Mouse (Mus musculus): ENCODE measurements around the gene Fdxr. TPM values are rescaled to one million over a fixed set of nuclear protein-coding genes. Genes with fewer than 3 reads are reported as not detected.

Fdxr gene
- total RNA-seq (2021), result 10 to 100 TPM; 13.1 to 18.1 TPM
- long read RNA-seq, experiment 1, transcript Fdxr-201 (12 exons, 1,948 nt), result major isoform, 6 of 12 reads
- long read RNA-seq, experiment 1, partial matches to known transcripts, result 1 of 12 reads
- long read RNA-seq, experiment 1, other reads (novel, unspliced or antisense), result 5 of 12 reads
- long read RNA-seq, experiment 2, partial matches to known transcripts, result 1 of 6 reads
- long read RNA-seq, experiment 2, other reads (novel, unspliced or antisense), result 2 of 6 reads

DNA sequence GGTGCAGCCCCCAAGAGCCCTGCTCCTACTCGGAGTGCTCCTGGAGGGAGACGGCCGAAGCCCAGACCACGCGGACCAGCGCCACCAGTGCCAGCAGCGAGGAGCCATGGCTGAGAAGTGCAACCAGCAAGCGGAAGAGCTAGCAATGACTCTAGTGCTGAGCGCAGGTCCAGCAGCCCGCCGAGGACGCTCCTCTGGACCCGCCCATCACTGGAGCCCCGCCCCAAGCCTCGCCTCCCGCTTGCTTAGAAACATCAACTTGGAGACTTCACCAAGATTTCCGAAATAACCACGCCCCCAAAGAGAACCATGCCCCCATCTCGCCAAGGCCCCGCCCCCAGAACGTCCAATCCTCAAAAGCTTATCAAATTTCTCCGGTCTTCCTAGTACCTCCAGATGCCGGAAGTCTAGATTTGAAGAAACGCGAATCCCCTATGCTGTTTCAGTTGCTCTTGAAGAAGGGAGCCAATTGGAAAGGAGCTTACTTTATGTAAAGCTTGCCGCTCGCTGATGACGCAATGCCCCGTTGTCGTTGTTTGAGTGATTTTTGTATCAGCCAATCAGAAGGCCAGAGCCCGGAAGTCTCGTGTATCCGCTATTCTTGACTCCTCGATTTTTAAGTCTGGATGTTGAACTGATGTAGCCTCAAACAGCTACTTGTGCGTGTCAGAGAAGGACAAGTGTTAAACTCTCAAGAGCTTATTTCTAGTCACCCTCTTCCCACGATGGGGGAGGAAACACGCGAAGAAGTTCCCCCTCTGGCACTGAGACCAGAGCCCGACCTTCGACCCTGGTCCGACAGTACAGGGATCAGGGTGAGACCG lies at the start of gene Fdxr:
Fdxr (minus strand) TSS at position 271 of the 824 bp plus-strand sequence.
- DNase-seq (ENCODE audit: low spot score in 2 of 2), result peak; percentile 94 to 97

DNA sequence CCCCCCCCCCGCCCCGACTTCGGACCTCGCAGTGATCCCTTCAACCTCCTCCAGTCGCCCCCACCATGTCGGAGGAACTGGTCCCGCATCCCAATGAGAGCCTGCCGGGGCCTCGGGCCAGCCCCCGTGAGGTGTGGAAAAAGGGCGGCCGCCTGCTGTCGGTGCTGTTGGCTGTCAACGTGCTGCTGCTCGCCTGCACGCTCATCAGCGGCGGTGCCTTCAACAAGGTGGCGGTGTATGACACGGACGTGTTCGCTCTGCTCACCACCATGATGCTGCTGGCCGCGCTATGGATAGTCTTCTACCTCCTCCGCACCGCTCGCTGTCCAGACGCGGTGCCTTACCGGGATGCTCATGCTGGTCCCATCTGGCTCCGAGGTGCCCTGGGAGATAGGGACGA lies 46.5 kb upstream of the Fdxr start:
- no peak for DNase-seq (ENCODE audit: low spot score in 2 of 2)

DNA sequence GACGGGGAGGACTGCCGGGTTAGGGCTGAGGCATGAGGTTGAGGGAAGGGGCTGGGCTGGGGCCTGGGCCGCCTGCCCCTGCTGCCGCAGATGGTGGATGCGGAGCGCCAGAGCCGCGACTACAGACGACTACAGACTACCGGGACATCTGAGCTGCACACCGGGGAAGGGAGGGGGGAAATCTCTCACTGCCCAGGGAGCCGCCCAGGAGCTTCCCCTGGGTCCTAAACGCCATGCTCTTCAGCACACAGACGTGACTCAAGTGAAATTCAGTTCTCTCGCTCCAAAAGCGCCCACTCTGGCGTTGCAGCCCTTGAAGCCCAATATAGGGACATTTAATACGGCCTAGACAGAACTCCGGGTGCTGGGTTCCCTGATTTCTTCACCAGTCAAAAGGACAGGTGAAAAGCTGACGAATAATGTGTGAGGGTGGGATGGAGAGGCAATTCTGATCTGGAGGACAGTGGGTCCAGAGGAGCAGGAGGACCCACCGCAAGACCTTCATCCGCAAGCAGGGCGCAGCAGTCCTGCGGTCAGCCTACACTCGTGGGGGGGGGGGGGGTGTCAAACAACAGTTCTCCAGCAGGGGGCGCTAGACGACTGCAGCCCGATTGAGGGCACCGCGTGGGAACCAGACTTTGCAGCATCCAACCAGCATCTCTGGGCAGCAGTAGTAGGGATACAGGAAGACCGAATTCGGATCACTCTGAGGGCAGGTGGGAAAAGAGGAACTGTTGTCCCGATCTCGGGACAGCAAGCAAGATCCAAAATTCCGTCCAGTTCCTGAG lies 45.2 kb upstream of the Fdxr start, which contains the start of gene Ush1g:
Ush1g (minus strand) TSS at position 136 of the 788 bp plus-strand sequence.
- peak; percentile 50 to 52 for DNase-seq (ENCODE audit: low spot score in 2 of 2)

DNA sequence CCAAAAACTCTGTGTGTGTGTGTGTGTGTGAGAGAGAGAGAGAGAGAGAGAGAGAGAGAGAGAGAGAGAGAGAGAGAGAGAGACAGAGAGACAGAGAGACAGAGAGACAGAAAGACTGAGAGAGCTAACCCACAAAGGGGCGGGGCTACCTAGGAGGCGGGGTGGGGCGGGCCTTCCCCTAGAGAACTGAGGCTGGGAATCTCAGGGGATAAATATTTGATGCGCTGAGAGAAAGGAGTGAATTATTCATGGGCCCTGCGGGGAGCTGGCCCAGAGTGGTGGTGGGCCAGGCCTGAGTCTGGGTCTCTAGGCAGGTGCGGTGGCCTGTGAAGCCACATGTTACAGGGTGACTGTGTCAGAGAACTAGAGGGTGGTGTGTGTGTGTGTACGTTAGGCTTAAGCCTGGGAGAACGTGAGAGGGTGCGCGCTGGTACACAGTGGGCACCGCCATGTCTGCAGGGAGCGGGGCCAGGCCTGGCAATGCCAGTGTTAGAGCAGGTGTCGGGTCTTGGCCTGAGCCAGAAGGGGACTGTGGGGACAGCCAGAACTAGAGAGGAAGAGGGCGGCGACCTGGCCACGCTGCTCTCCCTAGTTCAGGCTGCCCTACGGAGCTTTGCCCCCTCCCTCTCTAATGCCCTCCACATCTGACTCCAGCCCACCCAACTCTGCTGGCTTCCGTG lies 43.0 kb upstream of the Fdxr start:
- DNase-seq (ENCODE audit: low spot score in 2 of 2), result no peak

DNA sequence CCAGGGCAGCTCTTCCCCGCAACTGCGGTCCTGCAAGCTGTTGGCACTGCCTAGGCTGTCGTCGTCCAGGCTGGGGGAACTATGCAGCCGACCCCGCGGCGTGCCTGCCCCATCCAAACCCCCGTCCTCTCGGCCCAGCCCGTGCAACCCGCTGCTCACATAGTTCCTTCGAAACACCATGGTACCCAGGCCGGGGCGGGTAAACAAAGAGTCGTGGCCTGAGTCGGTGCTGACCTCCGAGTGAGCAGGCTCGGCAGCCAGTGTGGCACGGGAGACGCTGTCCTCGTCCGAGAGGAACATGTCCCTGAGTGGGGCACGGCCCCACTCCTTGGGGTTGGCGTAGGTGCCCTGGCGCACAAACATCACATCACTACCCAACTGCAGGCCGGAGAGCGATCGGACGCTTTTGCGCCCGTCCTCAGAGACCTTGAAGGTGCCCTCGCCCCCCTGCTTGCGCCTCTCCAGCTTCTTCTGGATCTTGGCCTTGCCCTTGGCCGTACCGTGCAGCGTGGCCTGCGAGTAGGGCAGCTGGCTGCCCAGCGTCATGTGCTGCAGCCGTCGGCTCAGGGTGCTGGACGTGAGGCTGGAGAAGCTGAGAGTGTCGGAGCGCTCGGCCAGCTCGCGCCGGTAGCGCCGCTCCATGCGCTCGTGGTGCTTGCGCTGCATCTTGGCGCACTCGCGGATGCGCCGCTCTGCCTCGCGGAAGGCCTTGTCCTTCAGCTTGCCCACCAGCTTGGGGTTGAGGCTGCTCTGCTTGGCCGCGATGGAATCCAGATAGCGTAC lies 41.6 kb upstream of the Fdxr start:
- DNase-seq (ENCODE audit: low spot score in 2 of 2), result no peak

DNA sequence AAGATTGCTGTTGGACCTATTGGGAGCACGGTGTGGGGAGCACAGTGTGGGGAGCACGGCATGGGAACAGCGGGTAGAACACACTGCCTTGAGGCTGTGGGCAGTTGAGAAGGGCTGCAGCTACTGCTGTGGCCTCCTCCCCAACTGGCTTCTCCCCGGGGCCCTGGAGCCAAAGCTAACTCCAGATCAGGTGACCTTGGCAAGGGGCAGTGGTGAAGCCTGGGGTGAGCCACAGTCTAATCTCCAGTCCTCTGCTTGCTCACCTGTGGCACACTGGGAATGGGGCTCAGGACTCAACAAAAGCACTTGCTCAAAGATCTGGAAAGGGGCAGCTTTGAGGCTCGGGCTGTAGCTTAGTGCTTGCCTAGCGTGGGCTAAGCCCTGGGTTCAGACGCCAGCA lies 40.4 kb upstream of the Fdxr start:
- no peak for DNase-seq (ENCODE audit: low spot score in 2 of 2)

DNA sequence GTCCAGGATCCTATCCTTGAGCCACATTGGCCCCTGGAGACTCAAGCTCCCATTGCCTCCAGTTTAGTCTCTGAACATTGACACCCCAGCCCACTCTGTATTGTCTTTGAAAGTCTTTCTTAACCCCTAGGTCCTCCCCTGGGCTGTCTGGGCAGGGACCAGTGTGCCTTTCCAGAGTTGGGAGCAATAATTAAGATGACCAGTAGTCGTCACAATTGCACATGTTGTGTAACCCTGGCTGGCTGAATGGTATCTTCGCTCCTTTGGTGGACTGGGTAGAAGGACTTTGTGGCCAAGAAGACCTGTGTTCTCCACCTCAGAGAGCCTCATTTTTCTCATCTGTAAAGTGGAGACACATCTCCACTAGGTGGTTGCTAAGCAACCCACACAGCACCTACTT lies 37.4 kb upstream of the Fdxr start:
- DNase-seq (ENCODE audit: low spot score in 2 of 2), result no peak

DNA sequence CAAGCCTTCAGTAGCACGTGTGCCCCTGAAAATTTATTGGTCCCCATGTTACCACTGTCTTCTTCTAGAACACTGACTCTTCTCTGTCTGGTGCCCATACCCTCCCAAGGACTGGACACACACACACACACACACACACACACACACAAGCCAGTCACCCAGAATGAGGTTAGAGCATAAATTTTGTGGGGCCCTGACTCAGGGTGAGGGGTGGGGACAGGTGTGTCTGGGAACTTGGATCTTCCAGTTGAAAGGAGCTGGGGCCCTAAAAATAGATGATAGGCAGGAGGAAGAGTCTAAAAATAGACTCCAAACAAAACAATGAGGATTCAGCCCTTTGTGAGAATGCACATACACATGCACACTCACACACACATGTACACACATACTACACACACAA lies 31.9 kb upstream of the Fdxr start:
- DNase-seq (ENCODE audit: low spot score in 2 of 2), result no peak

DNA sequence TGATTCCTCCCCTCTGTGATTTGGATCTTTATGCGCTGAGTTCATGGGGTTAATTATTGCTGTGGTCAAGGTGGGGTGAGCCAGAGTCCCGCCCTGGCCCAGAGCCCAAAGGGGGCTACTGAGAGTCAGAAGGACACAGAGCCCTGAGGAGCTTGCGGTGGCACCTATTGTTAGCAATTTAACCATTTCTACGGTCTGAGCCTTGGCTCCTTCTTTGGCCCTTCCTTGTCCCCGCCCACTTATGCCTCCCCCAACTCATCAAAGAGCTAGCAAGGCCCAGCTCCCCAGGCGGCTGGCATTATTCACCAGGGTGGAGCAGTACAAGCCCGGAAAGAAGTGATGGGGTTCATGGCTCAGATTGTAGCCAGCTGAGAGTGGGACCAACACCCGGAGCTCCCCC lies 30.0 kb upstream of the Fdxr start, which contains the start of gene Otop2:
Otop2 (plus strand) TSS at position 301 of the 400 bp plus-strand sequence.
- DNase-seq (ENCODE audit: low spot score in 2 of 2), result no peak

DNA sequence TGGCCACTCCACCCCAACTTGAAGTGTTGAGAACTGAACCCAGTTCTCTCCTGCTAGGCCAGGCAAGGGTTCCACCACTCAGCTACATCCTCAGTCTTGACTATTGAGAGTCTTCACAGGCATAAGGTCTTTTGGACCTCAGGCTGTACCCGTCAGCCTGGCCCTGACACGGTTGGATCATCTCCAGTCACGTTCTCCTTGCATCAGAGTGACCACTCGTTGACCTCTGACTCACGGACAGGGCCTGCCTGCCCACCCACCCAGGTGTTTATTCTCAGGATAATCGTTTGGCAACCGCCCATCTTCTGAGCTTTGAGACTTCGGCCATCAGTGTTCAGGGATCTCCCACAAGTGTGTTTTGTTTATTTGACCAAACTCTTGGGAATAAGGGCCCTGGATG lies 26.3 kb upstream of the Fdxr start:
- DNase-seq (ENCODE audit: low spot score in 2 of 2), result no peak

DNA sequence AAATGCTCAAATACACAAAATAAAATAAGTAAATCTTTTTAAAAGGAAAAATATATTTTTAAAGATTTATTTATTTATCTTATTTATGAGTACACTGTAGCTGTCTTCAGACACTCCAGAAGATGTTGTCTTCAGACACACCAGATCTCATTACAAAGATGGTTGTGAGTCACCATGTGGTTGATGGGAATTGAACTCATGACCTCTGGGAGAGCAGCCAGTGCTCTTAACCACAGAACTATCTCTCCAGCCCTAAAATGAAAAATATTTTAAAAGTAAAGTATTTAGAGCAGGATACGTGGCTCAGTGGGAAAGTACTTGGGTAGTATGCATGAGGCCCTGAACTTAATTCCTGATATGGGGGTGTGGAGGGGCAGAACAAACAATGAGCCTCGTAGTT lies 24.5 kb upstream of the Fdxr start:
- no peak for DNase-seq (ENCODE audit: low spot score in 2 of 2)

DNA sequence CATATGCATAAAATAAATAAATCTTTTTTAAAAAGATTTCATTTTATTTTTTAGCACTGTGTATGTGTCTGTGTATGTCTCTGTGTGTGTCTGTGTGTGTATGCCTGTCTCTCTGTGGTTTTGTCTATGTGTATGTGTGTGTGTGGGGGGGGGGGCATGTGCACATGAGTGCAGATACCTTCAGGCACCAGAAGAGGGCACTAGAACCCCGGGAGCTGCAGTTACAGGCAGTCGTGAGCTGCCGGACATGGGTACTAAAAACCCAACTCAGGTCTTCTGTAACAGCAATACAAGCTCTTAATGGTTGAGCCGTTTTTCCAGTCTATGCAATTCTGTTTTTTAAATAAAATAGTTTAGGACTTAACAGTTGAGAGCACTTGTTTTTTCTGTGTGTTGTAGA lies 23.9 kb upstream of the Fdxr start:
- no peak for DNase-seq (ENCODE audit: low spot score in 2 of 2)

DNA sequence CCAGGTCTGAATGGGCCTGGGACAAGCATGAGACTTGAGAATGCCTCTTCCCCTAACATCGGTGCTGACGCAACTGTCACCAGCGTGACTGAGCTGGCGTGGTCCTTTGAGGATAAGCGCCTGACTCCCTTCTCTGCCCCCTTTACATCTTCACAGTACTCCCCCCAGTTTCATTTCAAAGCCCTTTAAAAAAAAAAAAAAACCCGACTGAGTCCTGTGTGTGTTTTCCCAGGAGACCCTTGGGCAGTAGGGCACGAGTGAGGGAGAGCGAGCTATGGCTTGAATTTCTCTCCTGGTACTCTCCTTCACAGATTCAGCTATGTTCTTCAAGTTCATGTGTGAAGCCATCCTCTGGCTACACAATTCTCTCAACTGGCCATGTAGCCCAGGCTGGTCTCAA lies 21.3 kb upstream of the Fdxr start:
- DNase-seq (ENCODE audit: low spot score in 2 of 2), result no peak

DNA sequence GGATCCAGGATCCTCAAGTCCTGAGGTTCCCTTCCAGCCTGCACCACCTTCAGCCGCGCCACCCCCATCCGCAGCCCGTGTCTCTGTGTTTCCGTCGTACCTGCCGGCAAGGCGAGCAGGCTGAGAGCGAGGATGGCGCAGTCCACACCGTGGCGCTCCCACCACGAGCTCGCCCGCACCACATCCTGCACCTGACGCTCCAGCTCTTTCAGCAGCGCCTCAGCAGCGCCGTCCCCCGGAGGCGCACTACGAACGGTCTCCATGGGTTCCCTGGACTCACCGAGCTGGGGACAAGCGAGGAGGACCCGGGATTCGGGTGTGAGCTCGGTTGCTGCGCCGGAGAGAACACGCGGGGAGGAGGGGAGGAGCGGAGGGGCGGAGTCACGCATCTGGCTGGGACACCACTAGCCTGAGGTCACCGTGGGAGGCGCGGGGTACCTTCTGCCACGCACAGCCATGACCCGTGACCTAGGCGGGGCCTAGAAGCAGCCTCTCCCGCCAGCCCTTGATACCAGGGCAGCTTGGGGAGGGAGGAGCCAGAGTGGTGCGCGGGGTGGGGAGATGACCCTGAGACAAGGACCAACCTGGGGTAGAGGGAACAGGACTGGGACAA lies 20.5 kb upstream of the Fdxr start, which contains the start of gene Fads6:
Fads6 (minus strand) TSS at position 450 of the 613 bp plus-strand sequence.
- peak; percentile 66 to 76 for DNase-seq (ENCODE audit: low spot score in 2 of 2)

DNA sequence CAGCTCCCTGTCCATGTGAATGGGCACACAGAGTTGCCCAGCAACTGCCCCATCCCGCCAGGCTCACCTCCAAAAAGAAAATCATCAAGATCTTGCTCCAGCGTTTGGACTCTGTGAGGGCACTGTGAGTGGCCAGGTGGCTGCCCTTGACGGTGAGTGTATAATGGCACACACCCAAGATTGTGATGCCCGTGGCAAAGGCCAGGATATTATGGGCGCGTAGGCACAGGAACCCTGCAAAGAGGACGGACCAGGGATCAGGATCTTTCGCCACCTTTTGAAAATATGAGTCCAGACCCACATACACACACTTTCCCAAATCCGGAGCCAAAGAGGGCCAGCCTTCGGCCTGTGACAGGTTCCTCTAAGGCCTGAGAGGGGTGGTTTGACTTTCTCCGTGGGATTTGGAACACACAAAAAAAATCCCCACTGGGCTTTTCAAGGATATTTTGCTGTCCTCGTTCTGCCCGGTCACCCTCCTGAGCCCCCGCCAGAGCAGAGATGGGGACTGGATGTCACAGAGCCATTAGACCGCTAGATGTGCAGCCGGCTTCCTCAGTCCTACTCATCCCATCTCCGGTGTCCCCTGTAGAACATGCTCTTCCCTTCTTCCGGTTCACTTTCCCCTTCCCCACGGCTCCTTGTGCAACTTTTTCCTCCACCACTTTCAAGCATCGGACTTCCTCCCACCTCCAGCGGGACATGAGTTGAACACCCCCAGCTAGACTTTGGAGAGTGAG lies 19.8 kb upstream of the Fdxr start:
- DNase-seq (ENCODE audit: low spot score in 2 of 2), result no peak

DNA sequence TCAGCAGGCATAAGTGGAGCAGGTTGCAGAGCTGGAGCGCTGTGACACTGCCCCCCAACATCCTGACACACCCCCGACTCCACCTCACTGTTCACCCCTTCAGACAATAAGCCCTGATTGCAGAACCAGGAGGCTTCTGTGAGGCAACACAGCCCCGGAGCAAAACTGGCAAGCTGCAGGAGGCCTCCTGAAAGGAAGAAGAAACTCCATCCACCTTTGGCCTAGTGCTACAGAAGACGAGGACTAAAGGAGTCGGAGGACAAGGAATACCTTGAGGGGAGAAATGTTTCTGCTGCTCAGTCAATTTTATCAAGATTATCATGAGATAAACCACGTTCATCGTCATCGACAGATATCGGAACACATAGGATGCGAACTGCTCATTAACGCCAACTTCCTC lies 19.1 kb upstream of the Fdxr start:
- no peak for DNase-seq (ENCODE audit: low spot score in 2 of 2)

DNA sequence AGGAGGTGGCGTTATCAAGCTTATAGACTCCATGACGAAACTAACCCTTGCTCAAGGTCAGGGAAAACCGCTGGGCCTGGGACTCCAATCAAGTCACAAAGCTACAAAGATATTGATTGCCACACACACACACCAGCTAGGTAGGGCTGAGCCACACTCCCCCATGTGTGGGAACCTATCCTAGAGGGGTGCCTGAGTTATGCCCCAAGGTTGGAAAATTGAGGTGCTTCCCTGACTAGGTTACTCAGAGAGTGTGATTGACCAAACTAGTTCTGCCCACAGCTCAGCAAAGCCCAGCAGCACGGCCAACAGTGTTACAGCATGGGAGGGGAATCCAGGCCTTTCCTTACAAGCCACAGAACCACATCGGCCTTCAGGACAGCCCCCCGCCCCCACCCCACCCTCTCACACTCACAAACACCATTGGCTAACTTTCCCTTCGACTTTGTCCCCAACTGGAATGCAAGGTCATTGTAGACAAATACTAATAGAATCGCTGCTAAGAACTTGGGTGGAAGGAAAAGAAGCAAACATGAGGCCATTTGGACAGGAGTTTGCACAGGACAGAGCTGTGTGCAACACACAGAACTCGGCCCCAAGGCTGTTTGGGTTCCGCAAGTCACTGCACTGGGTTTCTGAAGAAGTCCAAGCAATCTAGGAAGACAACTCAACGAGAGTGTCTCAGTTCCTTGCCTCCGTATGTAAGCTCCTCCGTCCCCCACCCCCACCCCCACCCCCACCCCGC lies 16.0 kb upstream of the Fdxr start:
- no peak for DNase-seq (ENCODE audit: low spot score in 2 of 2)

DNA sequence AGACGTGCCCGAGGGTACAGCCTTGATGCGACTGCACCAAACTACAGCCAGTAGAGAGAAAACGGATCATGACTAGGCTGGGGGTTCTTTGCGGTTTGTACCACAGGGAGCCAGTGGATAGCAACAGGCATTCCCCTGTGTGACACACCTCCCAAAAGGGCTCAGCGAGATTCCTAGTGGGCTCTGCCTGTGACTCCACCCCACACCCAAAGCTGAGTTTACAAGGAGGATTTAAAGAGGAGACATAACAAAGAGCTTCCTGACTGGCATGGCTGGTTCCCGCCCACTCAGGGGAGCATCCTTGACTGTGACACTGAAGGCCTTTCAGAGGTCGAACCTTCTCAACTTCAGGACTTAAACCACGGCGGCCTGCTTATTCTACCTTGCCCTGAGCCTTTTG lies 14.7 kb upstream of the Fdxr start:
- DNase-seq (ENCODE audit: low spot score in 2 of 2), result no peak

All from left cerebral cortex, adult 18-20 months (tissue).